Mouse (Mus musculus): ENCODE measurements at regions not wholly inside any gene's neighbourhood (a gene's known extent, or its start where the extent isn't known, plus 50 kb on each side); places are given as distances from the start of the nearest gene placed in this dataset.

DNA sequence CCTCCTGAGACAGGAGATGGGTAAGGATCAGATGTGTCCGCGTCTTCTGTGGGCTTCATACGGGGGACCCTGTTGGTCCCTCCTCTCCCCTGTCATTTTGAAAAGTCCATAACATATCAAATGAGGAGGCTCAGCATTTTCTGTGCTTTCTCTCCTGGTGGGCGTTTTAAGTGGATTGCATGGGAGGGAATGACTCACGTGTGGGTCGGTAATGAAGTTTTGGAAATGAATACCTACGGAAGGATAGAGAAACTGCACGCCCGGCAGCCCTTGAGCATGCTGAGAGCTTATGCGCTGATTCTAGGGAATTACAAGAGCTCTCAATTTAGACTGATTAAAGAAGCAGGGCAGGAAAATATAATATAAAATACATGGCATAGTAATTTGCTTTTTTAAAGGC lies 85.4 kb upstream of the 1700024P04Rik start:
- Histone ChIP-seq H3K4me1 (ENCODE audit: control insufficient read depth, insufficient read depth, low read length) (peaks cover 23% of the 10 kb centered on the region), H3K9ac (ENCODE audit: low read depth, low read length, severe bottlenecking) (no peak overlapping the region), H3K27ac (replicated peaks; ENCODE audit: low read depth, low read length) (no peak overlapping the region), H3K9me3 (ENCODE audit: control insufficient read depth, low read length) (no peaks in the 10 kb centered on the region; the same call in 1 of the 2 replicates), H3K4me3 (replicated peaks; ENCODE audit: low read length) (no peak overlapping the region), H3K36me3 (ENCODE audit: control insufficient read depth, insufficient read depth, low read length) (no peaks in the 10 kb centered on the region), H3K4me2 (replicated peaks; ENCODE audit: low read depth, low read length, severe bottlenecking) (no peak overlapping the region), H3K27me3 (ENCODE audit: control insufficient read depth, insufficient read depth, low read length) (no peaks in the 10 kb centered on the region)
- no peak for TF ChIP-seq POLR2A (IDR thresholded peaks at IDR 0.05; ENCODE audit: borderline replicate concordance, extremely low read depth, insufficient read depth, insufficient read length)
- 81% methylated on average over 10 of the region's 10 CpGs for WGBS
- DNase-seq (ENCODE audit: low spot score) (no peak), ATAC-seq (ENCODE audit: low FRiP score, low read depth) (no peak)

DNA sequence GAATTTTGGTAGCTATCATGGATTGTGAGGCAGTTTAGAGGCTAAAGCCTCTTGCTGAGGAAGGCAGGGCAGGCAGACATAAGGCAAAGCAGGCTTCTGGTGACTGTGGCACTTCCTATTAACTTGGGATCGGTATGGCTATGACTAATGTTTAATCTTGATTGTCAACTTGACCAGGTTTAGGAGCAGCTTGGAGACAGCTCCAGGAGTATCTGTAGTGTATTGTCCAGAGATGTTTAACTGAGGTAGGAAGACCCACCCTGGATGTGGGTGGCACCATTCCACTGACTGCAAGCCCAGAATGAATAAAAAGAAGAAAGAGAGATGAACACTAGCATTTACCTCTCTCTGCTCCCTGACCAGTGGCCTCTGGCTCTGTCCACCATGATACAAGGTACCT lies 83.1 kb upstream of the 1700024P04Rik start:
- no peak overlapping the region for H3K4me3 ChIP-seq (replicated peaks; ENCODE audit: low read length)
- DNase-seq (ENCODE audit: low spot score) (no peak), ATAC-seq (ENCODE audit: low FRiP score, low read depth) (no peak)
- H3K36me3 ChIP-seq (ENCODE audit: control insufficient read depth, insufficient read depth, low read length), result no peaks in the 10 kb centered on the region
- no peaks in the 10 kb centered on the region; the same call in 1 of the 2 replicates for H3K9me3 ChIP-seq (ENCODE audit: control insufficient read depth, low read length)
- no peak overlapping the region for H3K27ac ChIP-seq (replicated peaks; ENCODE audit: low read depth, low read length)
- no peaks in the 10 kb centered on the region for H3K27me3 ChIP-seq (ENCODE audit: control insufficient read depth, insufficient read depth, low read length)
- H3K4me2 ChIP-seq (replicated peaks; ENCODE audit: low read depth, low read length, severe bottlenecking), result no peak overlapping the region
- 63% methylated on average over 1 of the region's 1 CpGs for whole genome bisulfite sequencing
- no peak overlapping the region for H3K9ac ChIP-seq (ENCODE audit: low read depth, low read length, severe bottlenecking)
- no peak for TF ChIP-seq POLR2A (IDR thresholded peaks at IDR 0.05; ENCODE audit: borderline replicate concordance, extremely low read depth, insufficient read depth, insufficient read length)
- H3K4me1 ChIP-seq (ENCODE audit: control insufficient read depth, insufficient read depth, low read length), result peaks cover 26% of the 10 kb centered on the region

DNA sequence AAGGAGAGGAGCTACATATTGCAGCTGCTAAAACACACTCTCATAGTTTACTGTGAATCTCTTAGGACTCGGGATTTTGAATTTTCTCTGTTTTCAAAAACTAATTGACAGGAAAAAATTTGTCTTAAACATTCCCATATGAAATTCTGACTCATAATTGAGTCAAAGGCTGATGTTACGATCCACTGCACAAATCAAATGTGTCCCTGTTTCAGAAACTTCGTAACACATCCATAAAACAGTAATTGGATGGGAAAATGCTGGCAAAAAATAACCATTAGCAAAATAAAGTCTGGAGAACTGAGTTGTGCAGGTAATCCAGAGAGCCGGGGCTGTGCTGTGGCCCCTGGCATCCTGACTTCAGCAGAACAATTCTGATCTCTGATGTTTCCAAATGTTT lies 79.1 kb upstream of the 1700024P04Rik start:
- TF ChIP-seq POLR2A (IDR thresholded peaks at IDR 0.05; ENCODE audit: borderline replicate concordance, extremely low read depth, insufficient read depth, insufficient read length), result no peak
- no peak overlapping the region for H3K27ac ChIP-seq (replicated peaks; ENCODE audit: low read depth, low read length)
- H3K36me3 ChIP-seq (ENCODE audit: control insufficient read depth, insufficient read depth, low read length), result no peaks in the 10 kb centered on the region
- ATAC-seq (ENCODE audit: low FRiP score, low read depth) (peak; percentile 49; the same call in 1 of the 2 replicates), DNase-seq (ENCODE audit: low spot score) (no peak)
- no peaks in the 10 kb centered on the region; the same call in 1 of the 2 replicates for H3K9me3 ChIP-seq (ENCODE audit: control insufficient read depth, low read length)
- H3K4me1 ChIP-seq (ENCODE audit: control insufficient read depth, insufficient read depth, low read length), result peaks cover 13% of the 10 kb centered on the region; the same call in 1 of the 2 replicates
- H3K4me3 ChIP-seq (replicated peaks; ENCODE audit: low read length), result no peak overlapping the region
- no peak overlapping the region for H3K4me2 ChIP-seq (replicated peaks; ENCODE audit: low read depth, low read length, severe bottlenecking)
- H3K27me3 ChIP-seq (ENCODE audit: control insufficient read depth, insufficient read depth, low read length), result no peaks in the 10 kb centered on the region
- no peak overlapping the region for H3K9ac ChIP-seq (ENCODE audit: low read depth, low read length, severe bottlenecking)
- WGBS, result 19% methylated on average over 4 of the region's 4 CpGs

DNA sequence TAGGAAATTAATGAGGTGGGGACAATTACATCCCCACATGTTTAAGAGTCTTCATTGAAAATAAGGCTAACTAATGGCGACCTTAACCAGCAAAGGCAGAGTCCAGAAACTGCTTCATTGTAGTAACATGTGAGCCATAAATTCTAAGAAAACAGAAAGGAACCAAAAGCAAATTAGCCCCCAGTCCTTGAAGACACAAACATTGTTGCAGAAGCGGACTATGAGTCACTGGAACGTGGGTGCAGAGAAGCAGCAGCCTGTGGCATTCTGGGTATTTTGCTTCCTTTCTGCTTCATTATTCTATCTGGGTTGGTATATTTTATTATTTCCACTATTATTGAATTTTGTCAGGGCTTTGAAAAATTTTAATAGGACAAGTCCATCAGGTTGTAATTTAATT lies 78.6 kb upstream of the 1700024P04Rik start:
- DNase-seq (ENCODE audit: low spot score), result no peak

DNA sequence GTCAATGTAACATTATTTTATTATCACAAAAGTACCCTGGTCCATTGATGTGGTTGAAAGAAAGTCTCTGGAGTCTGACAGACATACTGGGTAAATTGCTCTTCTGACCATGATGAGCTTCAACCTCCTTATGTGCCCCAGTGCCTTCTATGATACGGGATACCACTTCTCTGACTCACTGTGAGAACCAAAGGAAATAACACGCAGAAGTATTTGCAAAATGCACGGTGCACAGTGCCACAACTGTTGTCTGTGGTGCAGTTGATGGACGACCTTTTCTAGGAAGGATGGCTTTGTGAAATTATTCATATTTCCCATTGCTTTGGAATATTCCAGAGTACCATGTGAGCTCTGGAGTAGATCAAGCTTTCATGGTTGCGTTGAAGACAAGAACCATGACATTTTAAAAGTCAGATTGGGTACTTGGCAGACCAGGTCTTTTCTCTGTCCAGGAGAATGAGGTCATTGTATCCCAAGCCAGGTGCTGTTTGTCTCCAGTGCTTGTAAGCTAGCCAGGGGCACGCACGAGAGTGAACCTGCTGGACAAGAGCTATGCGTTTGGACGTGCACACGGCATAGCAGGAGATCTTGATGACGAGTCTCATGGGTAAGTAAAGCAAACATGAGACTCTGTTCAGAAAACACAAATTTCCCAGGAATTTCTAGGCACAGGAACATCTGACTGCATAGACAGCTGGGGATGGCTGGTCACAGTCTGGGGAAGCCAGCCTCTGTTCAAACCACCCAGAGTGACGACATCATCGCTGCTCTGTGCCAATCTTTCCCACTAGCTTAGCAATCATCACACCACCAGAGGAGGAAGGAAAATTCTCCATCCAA lies 74.0 kb upstream of the 1700024P04Rik start:
- ATAC-seq (ENCODE audit: low FRiP score, low read depth), result peak; percentile 71
- peak; percentile 82 for DNase-seq (ENCODE audit: low spot score)

More for the DNA sequence above, 78.6 kb upstream of the 1700024P04Rik start:
- H3K9me3 ChIP-seq (ENCODE audit: control insufficient read depth, low read length), result no peaks in the 10 kb centered on the region; the same call in 1 of the 2 replicates
- H3K9ac ChIP-seq (ENCODE audit: low read depth, low read length, severe bottlenecking), result no peak overlapping the region
- no peaks in the 10 kb centered on the region for H3K36me3 ChIP-seq (ENCODE audit: control insufficient read depth, insufficient read depth, low read length)
- no peak overlapping the region for H3K4me3 ChIP-seq (replicated peaks; ENCODE audit: low read length)
- H3K27me3 ChIP-seq (ENCODE audit: control insufficient read depth, insufficient read depth, low read length), result no peaks in the 10 kb centered on the region
- TF ChIP-seq POLR2A (IDR thresholded peaks at IDR 0.05; ENCODE audit: borderline replicate concordance, extremely low read depth, insufficient read depth, insufficient read length), result no peak
- H3K4me2 ChIP-seq (replicated peaks; ENCODE audit: low read depth, low read length, severe bottlenecking), result no peak overlapping the region
- peaks cover 13% of the 10 kb centered on the region; the same call in 1 of the 2 replicates for H3K4me1 ChIP-seq (ENCODE audit: control insufficient read depth, insufficient read depth, low read length)
- 34% methylated on average over 3 of the region's 3 CpGs for WGBS
- no peak for ATAC-seq (ENCODE audit: low FRiP score, low read depth)
- no peak overlapping the region for H3K27ac ChIP-seq (replicated peaks; ENCODE audit: low read depth, low read length)

More for the DNA sequence above, 74.0 kb upstream of the 1700024P04Rik start:
- Histone ChIP-seq H3K4me2 (replicated peaks; ENCODE audit: low read depth, low read length, severe bottlenecking) (no peak overlapping the region), H3K4me1 (ENCODE audit: control insufficient read depth, insufficient read depth, low read length) (peaks cover 12% of the 10 kb centered on the region; the same call in 1 of the 2 replicates), H3K9ac (ENCODE audit: low read depth, low read length, severe bottlenecking) (no peak overlapping the region), H3K27ac (replicated peaks; ENCODE audit: low read depth, low read length) (no peak overlapping the region), H3K27me3 (ENCODE audit: control insufficient read depth, insufficient read depth, low read length) (no peaks in the 10 kb centered on the region), H3K4me3 (replicated peaks; ENCODE audit: low read length) (no peak overlapping the region), H3K9me3 (ENCODE audit: control insufficient read depth, low read length) (no peaks in the 10 kb centered on the region), H3K36me3 (ENCODE audit: control insufficient read depth, insufficient read depth, low read length) (no peaks in the 10 kb centered on the region)
- 63% methylated on average over 13 of the region's 13 CpGs for WGBS
- no peak for TF ChIP-seq POLR2A (IDR thresholded peaks at IDR 0.05; ENCODE audit: borderline replicate concordance, extremely low read depth, insufficient read depth, insufficient read length)
